Mouse (Mus musculus) kidney, postnatal 4 days (tissue): ENCODE measurements at regions not wholly inside any gene's neighbourhood (a gene's known extent, or its start where the extent isn't known, plus 50 kb on each side); places are given as distances from the start of the nearest gene placed in this dataset.
A peak's percentile ranks its signal among the peaks of the same experiment; 100 is the strongest.

Experiments used
- DNase-seq, 2 experiments: peaks; one replicate each; pipeline ENCODE4 v3.0.0; 2021; ENCODE audit warnings: mixed read lengths in 2 of 2

DNA sequence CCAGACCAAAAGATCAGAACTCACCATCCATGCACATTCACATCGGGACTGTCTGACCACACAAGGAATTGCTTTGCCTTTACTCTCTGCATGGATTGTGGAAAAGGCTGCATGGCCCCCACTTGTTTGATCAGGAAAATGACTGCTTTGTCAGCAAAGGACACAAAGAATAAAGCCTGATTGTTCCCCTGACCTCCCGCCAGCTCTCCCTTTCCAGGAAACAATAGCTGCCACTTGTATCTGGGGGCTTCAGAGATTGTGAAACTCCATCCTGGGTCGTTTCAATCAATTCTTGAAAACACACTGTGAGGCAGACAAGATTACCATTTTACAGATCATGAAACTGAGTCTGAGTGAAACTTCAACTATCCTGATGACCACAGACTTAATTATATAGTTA, 70.7 kb downstream of the Zic3 start:
- DNase-seq = no peak

DNA sequence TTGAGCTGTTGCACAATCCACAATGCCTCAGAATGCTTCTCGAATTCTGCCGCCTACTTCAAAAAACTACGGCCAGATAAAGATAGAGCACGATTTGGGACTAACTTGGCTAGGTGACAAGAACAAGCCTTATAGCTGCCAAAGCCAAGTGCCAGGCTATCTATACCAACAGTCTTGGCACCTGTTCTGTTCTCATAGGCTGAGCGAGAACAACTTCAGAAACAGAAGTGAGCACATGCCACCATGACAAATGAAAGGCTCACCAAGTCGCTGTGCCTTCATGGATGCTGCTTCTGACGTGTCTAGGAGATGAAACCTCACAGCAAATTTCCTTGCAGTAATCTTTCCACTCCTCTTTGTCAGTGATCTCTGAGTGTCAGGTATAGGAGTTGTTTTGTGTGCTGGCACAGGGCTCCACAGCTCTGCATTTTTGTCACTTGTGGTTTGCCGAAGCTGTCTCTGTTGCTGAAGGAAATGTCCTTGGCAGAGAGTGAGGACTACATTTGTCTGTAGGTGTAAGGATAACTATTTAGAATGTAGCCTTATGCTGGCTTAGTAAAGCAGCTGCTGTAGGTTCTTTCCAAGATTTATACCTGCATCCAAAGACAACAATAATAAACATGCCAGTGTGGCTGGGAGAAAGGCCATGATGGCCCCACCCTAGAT, 95.4 kb downstream of the Zic3 start:
- DNase-seq = no peak

DNA sequence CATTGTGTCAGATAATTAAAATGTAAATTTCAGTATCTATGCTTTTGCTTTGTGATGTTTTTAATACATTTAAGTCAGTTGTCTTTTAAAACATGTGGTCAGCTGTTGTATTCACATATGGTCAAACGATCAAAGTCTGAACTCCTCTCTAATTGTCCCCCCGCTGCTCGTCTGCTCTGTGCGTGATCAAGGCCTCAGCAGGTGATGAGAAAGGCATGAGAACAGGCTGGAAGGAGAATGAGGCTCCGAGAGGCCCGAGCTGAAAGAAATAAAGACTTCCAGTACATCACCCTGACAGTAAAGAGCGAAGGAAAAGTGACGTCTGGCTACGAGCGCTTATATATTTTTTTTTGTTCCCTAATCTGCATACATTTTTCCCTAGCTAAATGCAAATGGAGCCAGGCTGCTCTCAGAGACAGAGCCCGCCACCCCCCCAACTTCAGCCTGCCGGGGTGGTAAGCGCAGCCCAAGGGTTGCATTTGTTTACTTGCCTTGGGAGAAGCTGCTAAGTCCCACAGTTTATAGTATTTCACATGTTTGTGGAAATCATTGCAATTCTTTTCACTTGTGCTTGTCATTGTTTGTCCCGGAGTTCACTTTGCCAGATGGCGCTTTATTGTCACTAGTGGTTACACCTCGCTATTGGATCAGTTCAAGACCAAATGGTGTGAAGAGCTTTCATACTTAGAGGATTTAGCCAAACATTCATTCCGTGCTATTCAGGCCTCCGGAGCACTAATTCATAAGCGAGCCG, 133.0 kb downstream of the Zic3 start:
- peak in 1 of 2 experiments; percentile 3 for DNase-seq

DNA sequence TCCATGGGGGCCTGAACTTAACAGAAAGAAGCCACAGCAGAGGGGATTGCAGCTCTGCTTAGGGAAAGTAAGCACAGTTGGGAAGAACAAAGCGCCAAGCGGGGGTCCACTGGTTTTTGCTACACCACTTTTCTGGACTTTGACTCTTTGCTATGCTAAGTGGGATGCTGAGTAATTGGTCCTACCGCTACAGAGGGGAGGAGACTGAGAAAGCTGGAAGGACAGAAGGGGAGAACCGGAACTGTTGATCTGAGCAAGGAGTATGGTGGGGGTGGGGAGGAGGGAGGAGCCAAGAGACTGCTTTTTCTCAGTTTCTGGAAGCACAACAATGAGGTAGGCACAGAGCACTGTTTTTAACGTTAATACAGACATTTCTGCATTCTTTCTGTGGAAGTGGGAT, 134.9 kb downstream of the Zic3 start:
- no peak for DNase-seq

DNA sequence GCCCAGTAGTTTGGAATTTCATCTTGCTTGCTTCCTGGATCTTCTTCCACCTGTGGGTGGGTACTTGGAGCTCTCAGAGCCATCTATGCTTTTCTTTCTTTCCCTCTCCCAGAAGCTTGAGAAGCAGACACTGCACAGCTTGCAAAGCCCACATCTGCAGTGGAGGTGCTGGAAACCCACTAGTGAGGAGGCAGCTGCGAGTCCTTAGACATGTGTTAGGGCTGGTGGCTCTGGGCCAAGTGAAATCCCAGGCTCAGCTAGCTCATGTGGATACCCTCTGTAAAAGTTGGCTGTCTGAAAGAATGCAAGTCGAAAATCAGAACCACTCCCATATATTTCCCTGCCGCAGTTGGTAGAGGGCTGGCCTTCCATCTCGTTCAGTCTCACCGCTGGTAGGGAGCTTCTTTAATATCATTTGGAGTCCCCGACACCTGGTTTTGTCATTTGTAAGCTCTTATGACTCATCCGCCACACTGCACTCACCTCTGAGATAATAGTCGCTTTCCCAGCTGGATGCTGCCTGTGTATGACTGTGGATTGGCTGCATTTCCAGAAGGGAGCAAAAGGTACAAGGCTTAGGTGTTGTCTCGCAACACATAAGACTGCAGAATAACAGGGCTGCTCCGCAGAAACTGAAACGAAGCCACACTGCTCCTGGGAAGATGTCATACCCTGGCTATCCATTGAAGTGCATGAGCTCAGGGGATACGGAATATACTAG, 143.8 kb downstream of the Zic3 start:
- DNase-seq = no peak

DNA sequence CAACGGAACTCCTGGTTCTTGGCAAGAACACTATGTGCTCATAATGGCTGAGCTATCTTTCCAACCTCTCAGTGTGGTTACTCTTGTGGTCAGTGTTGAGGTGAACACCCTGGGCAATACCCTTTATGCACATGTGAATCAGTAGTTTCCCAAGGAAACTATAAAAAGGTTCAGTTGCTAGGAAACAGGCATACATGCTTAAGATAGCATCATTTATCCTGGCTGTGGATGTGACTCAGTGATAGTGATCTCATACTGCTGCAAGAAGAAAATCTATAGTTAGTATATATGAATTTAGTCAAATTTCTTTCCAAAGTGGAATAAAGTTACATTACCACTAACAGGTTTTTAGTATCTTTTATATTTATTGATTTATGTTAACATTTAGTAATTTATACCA, 151.8 kb downstream of the Zic3 start:
- DNase-seq = no peak
